Mouse (Mus musculus) left cerebral cortex, adult 9 months (tissue): ENCODE results near the gene Rab23.

Experiments used
- DNase-seq, 2 experiments: peaks; one replicate each; pipeline ENCODE4 v3.0.0; 2022; ENCODE audit warnings: low spot score in 2 of 2

Gene Rab23

GRCm38 (mm10) chr1:33766520-33767508 is 47.1 kb downstream of the Rab23 start:
- DNase-seq: no peak

- no peak for DNase-seq
Observed at GRCm38 (mm10) chr1:33768091-33768787, 48.6 kb downstream of the Rab23 start.

GRCm38 (mm10) chr1:33768827-33769226 is 49.1 kb downstream of the Rab23 start:
- no peak for DNase-seq

- DNase-seq: no peak
Observed at GRCm38 (mm10) chr1:33771621-33772020, 51.9 kb downstream of the Rab23 start.

- DNase-seq: peak in 1 of 2 experiments; percentile 27
Observed at GRCm38 (mm10) chr1:33772106-33772505, 52.4 kb downstream of the Rab23 start.

GRCm38 (mm10) chr1:33776175-33776611 is 56.5 kb downstream of the Rab23 start:
- DNase-seq: peak in 1 of 2 experiments; percentile 28

GRCm38 (mm10) chr1:33784561-33784960 is 64.9 kb downstream of the Rab23 start:
- DNase-seq: no peak

GRCm38 (mm10) chr1:33788072-33788471 is 68.4 kb downstream of the Rab23 start:
- DNase-seq: no peak

GRCm38 (mm10) chr1:33788493-33788892 is 68.8 kb downstream of the Rab23 start:
- DNase-seq: no peak
